Mouse (Mus musculus): ENCODE data around the gene Gm12569. TPM values are rescaled to one million over a fixed set of nuclear protein-coding genes. Genes with fewer than 3 reads are reported as not detected.

The Gm12569 gene
- not detected in 2 replicates for polyA plus RNA-seq (2014; fragmentation: Nextera tagmentation; extraction: Ambion mirVana)

- Histone ChIP-seq H3K4me3 (ENCODE audit: low read depth, low read length) (no peak within 1 kb of the TSS), H3K9ac (ENCODE audit: low read length) (no peak within 1 kb of the TSS), H3K27me3 (replicated peaks; ENCODE audit: control insufficient read depth, insufficient read depth, low read length) (no peaks in the 10 kb centered on the region), H3K4me2 (ENCODE audit: low read length) (no peak within 1 kb of the TSS), H3K4me1 (ENCODE audit: control insufficient read depth, insufficient read depth, low read length) (no peaks in the 10 kb centered on the region), H3K9me3 (replicated peaks; ENCODE audit: control insufficient read depth, low read length) (no peaks in the 10 kb centered on the region), H3K27ac (ENCODE audit: low read depth, low read length) (no peak within 1 kb of the TSS), H3K36me3 (ENCODE audit: control insufficient read depth, insufficient read depth, low read length) (no peaks in the 10 kb centered on the region)
- DNase-seq (ENCODE audit: low spot score) (no peak), ATAC-seq (no peak)
- WGBS: 94% methylated on average over 11 of the region's 11 CpGs
These were observed at the start of gene Gm12569 for GRCm38 (mm10) chr11:51220308-51220707. Gm12569 (plus strand) TSS chr11:51220473.

- 83% methylated on average over 5 of the region's 5 CpGs for WGBS
- H3K9me3 ChIP-seq (replicated peaks; ENCODE audit: control insufficient read depth, low read length): no peaks in the 10 kb centered on the region
- no peak for ATAC-seq
These were observed 17.5 kb upstream of the Gm12569 start for GRCm38 (mm10) chr11:51202726-51203125.

GRCm38 (mm10) chr11:51207758-51208157 lies 12.5 kb upstream of the Gm12569 start:
- Histone ChIP-seq H3K9ac (ENCODE audit: low read length) (no peak overlapping the region), H3K27me3 (replicated peaks; ENCODE audit: control insufficient read depth, insufficient read depth, low read length) (no peaks in the 10 kb centered on the region), H3K4me1 (ENCODE audit: control insufficient read depth, insufficient read depth, low read length) (no peaks in the 10 kb centered on the region), H3K9me3 (replicated peaks; ENCODE audit: control insufficient read depth, low read length) (no peaks in the 10 kb centered on the region), H3K36me3 (ENCODE audit: control insufficient read depth, insufficient read depth, low read length) (no peaks in the 10 kb centered on the region), H3K27ac (ENCODE audit: low read depth, low read length) (no peak overlapping the region), H3K4me3 (ENCODE audit: low read depth, low read length) (no peak overlapping the region), H3K4me2 (ENCODE audit: low read length) (no peak overlapping the region)
- WGBS: 87% methylated on average over 3 of the region's 3 CpGs
- DNase-seq (ENCODE audit: low spot score): no peak
- ATAC-seq: no peak

More at GRCm38 (mm10) chr11:51202726-51203125, 17.5 kb upstream of the Gm12569 start:
- Histone ChIP-seq H3K27me3 (replicated peaks; ENCODE audit: control insufficient read depth, insufficient read depth, low read length) (no peaks in the 10 kb centered on the region), H3K36me3 (ENCODE audit: control insufficient read depth, insufficient read depth, low read length) (no peaks in the 10 kb centered on the region), H3K4me2 (ENCODE audit: low read length) (no peak overlapping the region), H3K27ac (ENCODE audit: low read depth, low read length) (no peak overlapping the region), H3K4me3 (ENCODE audit: low read depth, low read length) (no peak overlapping the region), H3K9ac (ENCODE audit: low read length) (no peak overlapping the region), H3K4me1 (ENCODE audit: control insufficient read depth, insufficient read depth, low read length) (no peaks in the 10 kb centered on the region)
- no peak for DNase-seq (ENCODE audit: low spot score)

DNA sequence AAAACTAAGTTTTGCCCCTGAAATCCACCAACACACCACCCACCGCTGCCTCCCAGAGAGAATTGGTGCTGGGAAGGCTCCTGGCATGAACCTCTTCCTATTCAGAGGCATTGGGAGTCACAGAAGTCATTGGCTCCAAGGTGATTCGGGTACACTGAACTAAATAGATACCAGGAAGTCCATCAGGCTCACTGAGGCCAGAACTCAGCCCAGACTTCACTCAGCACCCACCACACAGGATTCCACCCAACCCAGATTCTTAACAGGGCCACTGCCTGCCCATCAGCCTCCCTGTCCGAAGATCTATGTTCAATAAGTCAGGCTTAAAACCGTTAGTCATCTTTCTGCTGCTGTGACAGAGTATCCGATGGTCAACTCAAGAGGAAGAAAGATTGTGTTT lies 8.8 kb upstream of the Gm12569 start:
- Histone ChIP-seq H3K9ac (ENCODE audit: low read length) (no peak overlapping the region), H3K4me1 (ENCODE audit: control insufficient read depth, insufficient read depth, low read length) (no peaks in the 10 kb centered on the region), H3K27ac (ENCODE audit: low read depth, low read length) (no peak overlapping the region), H3K9me3 (replicated peaks; ENCODE audit: control insufficient read depth, low read length) (no peaks in the 10 kb centered on the region), H3K4me3 (ENCODE audit: low read depth, low read length) (no peak overlapping the region), H3K27me3 (replicated peaks; ENCODE audit: control insufficient read depth, insufficient read depth, low read length) (no peaks in the 10 kb centered on the region), H3K36me3 (ENCODE audit: control insufficient read depth, insufficient read depth, low read length) (no peaks in the 10 kb centered on the region), H3K4me2 (ENCODE audit: low read length) (no peak overlapping the region)
- ATAC-seq: no peak
- DNase-seq (ENCODE audit: low spot score): no peak
- 91% methylated on average over 5 of the region's 5 CpGs for WGBS

DNA sequence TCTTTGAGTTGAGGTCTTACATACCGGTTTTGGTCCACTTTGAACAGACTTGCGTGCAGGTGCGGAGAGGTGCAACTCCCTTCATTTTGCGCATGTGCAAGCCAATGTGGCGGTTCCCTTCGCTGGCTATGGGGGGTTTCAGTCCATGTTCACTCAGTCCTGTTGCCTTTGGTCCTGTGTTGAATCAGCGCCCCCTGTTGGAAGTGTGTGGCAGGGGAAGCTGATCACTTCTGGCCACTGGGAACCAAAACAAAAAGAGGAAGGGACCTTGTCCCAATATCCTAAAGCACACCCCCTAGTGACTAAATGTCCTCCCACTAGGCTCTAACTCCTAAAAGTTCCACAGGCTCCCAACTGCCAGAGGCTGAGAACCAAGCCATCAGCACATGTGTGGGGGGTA lies 6.3 kb upstream of the Gm12569 start:
- Histone ChIP-seq H3K36me3 (ENCODE audit: control insufficient read depth, insufficient read depth, low read length) (no peaks in the 10 kb centered on the region), H3K27me3 (replicated peaks; ENCODE audit: control insufficient read depth, insufficient read depth, low read length) (no peaks in the 10 kb centered on the region), H3K4me2 (ENCODE audit: low read length) (no peak overlapping the region), H3K9me3 (replicated peaks; ENCODE audit: control insufficient read depth, low read length) (no peaks in the 10 kb centered on the region), H3K4me1 (ENCODE audit: control insufficient read depth, insufficient read depth, low read length) (no peaks in the 10 kb centered on the region), H3K9ac (ENCODE audit: low read length) (no peak overlapping the region), H3K27ac (ENCODE audit: low read depth, low read length) (no peak overlapping the region), H3K4me3 (ENCODE audit: low read depth, low read length) (no peak overlapping the region)
- ATAC-seq (no peak), DNase-seq (ENCODE audit: low spot score) (no peak)
- WGBS: 86% methylated on average over 7 of the region's 7 CpGs

- no peak for DNase-seq (ENCODE audit: low spot score)
- H3K4me1 ChIP-seq (ENCODE audit: control insufficient read depth, insufficient read depth, low read length): no peaks in the 10 kb centered on the region
- H3K27ac ChIP-seq (ENCODE audit: low read depth, low read length): no peak overlapping the region
- H3K4me2 ChIP-seq (ENCODE audit: low read length): no peak overlapping the region
- no peaks in the 10 kb centered on the region for H3K9me3 ChIP-seq (replicated peaks; ENCODE audit: control insufficient read depth, low read length)
- H3K9ac ChIP-seq (ENCODE audit: low read length): no peak overlapping the region
- 80% methylated on average over 12 of the region's 12 CpGs for WGBS
- no peaks in the 10 kb centered on the region for H3K36me3 ChIP-seq (ENCODE audit: control insufficient read depth, insufficient read depth, low read length)
- no peak for ATAC-seq
- no peaks in the 10 kb centered on the region for H3K27me3 ChIP-seq (replicated peaks; ENCODE audit: control insufficient read depth, insufficient read depth, low read length)
- no peak overlapping the region for H3K4me3 ChIP-seq (ENCODE audit: low read depth, low read length)
These were observed 785 bp upstream of the Gm12569 start for GRCm38 (mm10) chr11:51219396-51219980.

DNA sequence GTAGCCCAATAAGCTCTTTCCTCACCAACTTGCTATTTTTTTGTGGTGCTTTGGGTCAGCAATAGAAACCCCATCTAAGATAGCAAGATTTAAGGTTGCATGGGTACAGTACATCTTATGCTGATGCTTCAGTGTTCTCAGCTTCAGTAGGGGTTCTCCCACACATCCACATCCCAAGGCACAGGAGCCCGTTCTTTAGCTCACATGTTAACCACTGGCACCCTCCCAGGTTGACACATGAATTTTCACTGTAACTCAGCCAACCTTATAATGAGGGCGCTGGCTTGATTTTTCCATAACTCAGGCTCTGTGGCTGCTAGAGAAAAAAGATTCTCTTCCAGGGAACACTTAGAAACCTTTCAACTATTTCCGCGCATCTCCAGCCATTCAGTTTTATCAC lies 6.8 kb downstream of the Gm12569 start:
- no peaks in the 10 kb centered on the region for H3K27me3 ChIP-seq (replicated peaks; ENCODE audit: control insufficient read depth, insufficient read depth, low read length)
- no peaks in the 10 kb centered on the region for H3K36me3 ChIP-seq (ENCODE audit: control insufficient read depth, insufficient read depth, low read length)
- no peak overlapping the region for H3K27ac ChIP-seq (ENCODE audit: low read depth, low read length)
- H3K4me2 ChIP-seq (ENCODE audit: low read length): no peak overlapping the region
- no peak overlapping the region for H3K9ac ChIP-seq (ENCODE audit: low read length)
- no peaks in the 10 kb centered on the region for H3K4me1 ChIP-seq (ENCODE audit: control insufficient read depth, insufficient read depth, low read length)
- no peak for ATAC-seq
- no peak overlapping the region for H3K4me3 ChIP-seq (ENCODE audit: low read depth, low read length)
- peak; percentile 14 for DNase-seq (ENCODE audit: low spot score)
- no peaks in the 10 kb centered on the region for H3K9me3 ChIP-seq (replicated peaks; ENCODE audit: control insufficient read depth, low read length)
- 86% methylated on average over 4 of the region's 4 CpGs for WGBS

DNA sequence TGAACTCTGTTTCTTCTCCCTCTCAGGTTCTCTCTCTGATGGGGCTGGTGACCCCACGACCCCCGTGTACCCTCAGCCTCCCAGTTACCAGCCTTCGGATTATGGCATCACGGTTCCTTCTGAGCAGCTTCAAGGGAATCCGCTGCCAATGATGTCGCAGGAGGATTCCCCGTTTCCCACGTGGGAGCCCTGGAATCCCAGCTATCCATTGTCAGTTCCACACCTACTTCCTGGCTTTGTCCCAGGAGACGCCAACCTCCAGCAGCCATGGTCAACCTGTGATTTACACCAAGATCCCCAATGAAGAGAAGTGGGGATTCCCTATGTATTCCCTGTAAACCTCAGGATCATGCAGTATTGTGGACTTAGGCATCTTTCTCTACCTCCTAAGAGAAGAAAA lies 14.4 kb downstream of the Gm12569 start:
- no peaks in the 10 kb centered on the region for H3K4me1 ChIP-seq (ENCODE audit: control insufficient read depth, insufficient read depth, low read length)
- 87% methylated on average over 9 of the region's 9 CpGs for WGBS
- no peak overlapping the region for H3K27ac ChIP-seq (ENCODE audit: low read depth, low read length)
- H3K4me2 ChIP-seq (ENCODE audit: low read length): no peak overlapping the region
- H3K36me3 ChIP-seq (ENCODE audit: control insufficient read depth, insufficient read depth, low read length): no peaks in the 10 kb centered on the region
- H3K27me3 ChIP-seq (replicated peaks; ENCODE audit: control insufficient read depth, insufficient read depth, low read length): no peaks in the 10 kb centered on the region
- no peaks in the 10 kb centered on the region for H3K9me3 ChIP-seq (replicated peaks; ENCODE audit: control insufficient read depth, low read length)
- no peak overlapping the region for H3K4me3 ChIP-seq (ENCODE audit: low read depth, low read length)
- DNase-seq (ENCODE audit: low spot score) (no peak), ATAC-seq (no peak)
- H3K9ac ChIP-seq (ENCODE audit: low read length): no peak overlapping the region

DNA sequence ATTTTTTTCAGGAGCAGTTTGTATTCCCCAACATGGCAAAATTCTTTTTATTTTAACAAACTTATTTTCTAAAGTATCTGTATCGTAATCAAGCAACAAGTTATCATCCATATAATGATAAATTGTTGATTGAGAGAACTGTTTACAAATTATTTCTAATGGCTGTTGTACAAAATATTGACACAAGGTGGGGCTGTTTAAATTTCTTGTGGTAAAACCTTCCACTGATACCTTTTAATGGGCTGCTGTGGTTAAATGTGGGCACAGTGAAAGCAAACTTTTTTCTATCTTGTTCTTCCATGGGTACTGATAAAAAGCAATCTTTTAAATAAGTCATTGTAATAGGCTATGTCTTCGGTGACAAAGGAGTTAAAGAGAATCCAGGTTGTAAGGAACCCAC lies 22.6 kb downstream of the Gm12569 start:
- Histone ChIP-seq H3K27ac (ENCODE audit: low read depth, low read length) (no peak overlapping the region), H3K9me3 (replicated peaks; ENCODE audit: control insufficient read depth, low read length) (no peaks in the 10 kb centered on the region), H3K9ac (ENCODE audit: low read length) (no peak overlapping the region), H3K4me2 (ENCODE audit: low read length) (no peak overlapping the region), H3K27me3 (replicated peaks; ENCODE audit: control insufficient read depth, insufficient read depth, low read length) (no peaks in the 10 kb centered on the region), H3K4me3 (ENCODE audit: low read depth, low read length) (no peak overlapping the region), H3K4me1 (ENCODE audit: control insufficient read depth, insufficient read depth, low read length) (no peaks in the 10 kb centered on the region), H3K36me3 (ENCODE audit: control insufficient read depth, insufficient read depth, low read length) (no peaks in the 10 kb centered on the region)
- ATAC-seq: no peak
- no peak for DNase-seq (ENCODE audit: low spot score)
- WGBS: 87% methylated on average over 2 of the region's 2 CpGs

Measured in forebrain, embryonic 14.5 days (tissue).